Mouse (Mus musculus) thymus, adult 2 months (tissue): Measurements from ENCODE around the gene Slc39a3.

Source experiments
- CTCF ChIP-seq: fragments of 200-500 bp; IDR thresholded peaks from 2 replicates; pipeline ENCODE4 v1.5.1; 2012; ENCODE audit warnings: mild to moderate bottlenecking, control low read depth, low read length, moderate library complexity, borderline replicate concordance; ENCODE audit not compliant: control insufficient read depth, poor library complexity, insufficient read depth; ENCODE audit errors: extremely low read depth
- POLR2A ChIP-seq: fragments of 200-500 bp; IDR thresholded peaks from 2 replicates; pipeline ENCODE4 v1.6.1; 2012; ENCODE audit warnings: mild to moderate bottlenecking, low read length, control low read depth, moderate library complexity; ENCODE audit not compliant: control insufficient read depth, poor library complexity, insufficient read depth; ENCODE audit errors: extremely low read depth

GRCm38 (mm10) chr10:81006005-81006677, 31.1 kb downstream of the Slc39a3 start:
- TF ChIP-seq POLR2A (no peak), CTCF (no peak)
